In genomic region chr2:24416668-24417067, GRCm38 (mm10) we compare ENCODE assay signal across 9 mouse cellular contexts. TPM values are rescaled to one million over a fixed set of nuclear protein-coding genes. Genes with fewer than 3 reads are reported as not detected.
A peak's percentile ranks its signal among the peaks of the same experiment; 100 is the strongest.
DNase-seq lines count a peak whose midpoint lies in the region; ATAC-seq lines count a peak whose summit lies in the region.
"Had no signal": no experiment of that assay in that cellular context is flagged by ENCODE, and none has a peak within 500 bp of the region (broad histone marks: within the 10 kb centered on the region; RNA-seq: fewer than 3 reads in every experiment).

No protein-coding gene starts in this region.

- H3K4me3 ChIP-seq in forebrain, embryonic 14.5 days (ENCODE audit: low read depth, low read length): no peak overlapping the region
- H3K4me3 ChIP-seq in forebrain, embryonic 12.5 days (replicated peaks): no peak overlapping the region
- H3K4me3 ChIP-seq in embryonic facial prominence, embryonic 12.5 days: no peak overlapping the region
- no peak overlapping the region for H3K4me3 ChIP-seq in kidney, embryonic 14.5 days (ENCODE audit: low read length)
- H3K4me3 ChIP-seq: myocyte had no signal

- peak; percentile 37; the same call in 1 of the 2 replicates for ATAC-seq in forebrain, embryonic 14.5 days
- no peak for ATAC-seq in forebrain, embryonic 12.5 days (ENCODE audit: low FRiP score)
- ATAC-seq in embryonic facial prominence, embryonic 12.5 days (ENCODE audit: insufficient number of reproducible peaks, insufficient read depth, low FRiP score, low TSS enrichment): 0 out of 2 replicates have a peak, but pooled peaks have one; percentile 56
- peak; percentile 69 for ATAC-seq in kidney, embryonic 14.5 days (ENCODE audit: low FRiP score, low TSS enrichment)
- no peak for ATAC-seq in activated CD4-positive, CD25-positive, alpha-beta regulatory T cell, adult 4 months

- peak; percentile 28 for DNase-seq in forebrain, embryonic 14.5 days (ENCODE audit: low spot score)
- peak; percentile 1 for DNase-seq in naive thymus-derived CD4-positive, alpha-beta T cell, adult 2 months (ENCODE audit: low read depth)
- no peak for DNase-seq in MN1 (ENCODE audit: low spot score)
- DNase-seq in spleen, adult 18-20 months: no peak

- no peak overlapping the region for H3K4me2 ChIP-seq in forebrain, embryonic 14.5 days (ENCODE audit: low read length)
- H3K4me2 ChIP-seq in forebrain, embryonic 12.5 days: no peak overlapping the region
- no peak overlapping the region for H3K4me2 ChIP-seq in embryonic facial prominence, embryonic 12.5 days (replicated peaks)
- no peak overlapping the region for H3K4me2 ChIP-seq in kidney, embryonic 14.5 days (replicated peaks; ENCODE audit: low read depth, low read length)

- H3K36me3 ChIP-seq in forebrain, embryonic 14.5 days (ENCODE audit: control insufficient read depth, insufficient read depth, low read length): no peaks in the 10 kb centered on the region
- H3K36me3 ChIP-seq in forebrain, embryonic 12.5 days (replicated peaks): no peaks in the 10 kb centered on the region
- no peaks in the 10 kb centered on the region for H3K36me3 ChIP-seq in embryonic facial prominence, embryonic 12.5 days
- H3K36me3 ChIP-seq in kidney, embryonic 14.5 days (ENCODE audit: control insufficient read depth, insufficient read depth, low read length): no peaks in the 10 kb centered on the region

- no peaks in the 10 kb centered on the region for H3K9me3 ChIP-seq in forebrain, embryonic 14.5 days (replicated peaks; ENCODE audit: control insufficient read depth, low read length)
- H3K9me3 ChIP-seq in forebrain, embryonic 12.5 days: no peaks in the 10 kb centered on the region
- no peaks in the 10 kb centered on the region for H3K9me3 ChIP-seq in embryonic facial prominence, embryonic 12.5 days
- no peaks in the 10 kb centered on the region for H3K9me3 ChIP-seq in kidney, embryonic 14.5 days (ENCODE audit: control insufficient read depth, low read length)

- no peaks in the 10 kb centered on the region for H3K4me1 ChIP-seq in forebrain, embryonic 14.5 days (ENCODE audit: control insufficient read depth, insufficient read depth, low read length)
- peaks cover 12% of the 10 kb centered on the region for H3K4me1 ChIP-seq in forebrain, embryonic 12.5 days
- H3K4me1 ChIP-seq in embryonic facial prominence, embryonic 12.5 days: peaks cover 11% of the 10 kb centered on the region
- peaks cover 52% of the 10 kb centered on the region for H3K4me1 ChIP-seq in kidney, embryonic 14.5 days (ENCODE audit: control insufficient read depth, insufficient read depth, low read length)

- H3K27ac ChIP-seq in forebrain, embryonic 14.5 days (ENCODE audit: low read depth, low read length): no peak overlapping the region
- no peak overlapping the region for H3K27ac ChIP-seq in forebrain, embryonic 12.5 days
- H3K27ac ChIP-seq in embryonic facial prominence, embryonic 12.5 days: no peak overlapping the region
- H3K27ac ChIP-seq in kidney, embryonic 14.5 days (ENCODE audit: low read depth, low read length): peak overlapping the region; percentile 78

- no peak overlapping the region for H3K9ac ChIP-seq in forebrain, embryonic 14.5 days (ENCODE audit: low read length)
- no peak overlapping the region for H3K9ac ChIP-seq in forebrain, embryonic 12.5 days
- H3K9ac ChIP-seq in embryonic facial prominence, embryonic 12.5 days: no peak overlapping the region
- no peak overlapping the region for H3K9ac ChIP-seq in kidney, embryonic 14.5 days (ENCODE audit: low read depth, low read length)

- 1% methylated on average over 9 of the region's 9 CpGs for WGBS in forebrain, embryonic 14.5 days
- 9% methylated on average over 9 of the region's 9 CpGs for WGBS in forebrain, embryonic 12.5 days
- WGBS in embryonic facial prominence, embryonic 12.5 days: 9% methylated on average over 9 of the region's 9 CpGs
- under 1% methylated on average over 9 of the region's 9 CpGs for WGBS in kidney, embryonic 14.5 days

- no peaks in the 10 kb centered on the region for H3K27me3 ChIP-seq in forebrain, embryonic 14.5 days (replicated peaks; ENCODE audit: control insufficient read depth, insufficient read depth, low read length)
- H3K27me3 ChIP-seq in forebrain, embryonic 12.5 days: peaks cover 25% of the 10 kb centered on the region
- no peaks in the 10 kb centered on the region for H3K27me3 ChIP-seq in embryonic facial prominence, embryonic 12.5 days
- H3K27me3 ChIP-seq in kidney, embryonic 14.5 days (ENCODE audit: control insufficient read depth, insufficient read depth, low read length): no peaks in the 10 kb centered on the region

RNA-seq across cellular contexts. Expression of gene Psd4, which starts 49.3 kb away (rescaled TPM):
- 0.39 and 0.84 TPM in 2 replicates for polyA plus RNA-seq in forebrain, embryonic 14.5 days (2014; fragmentation: Nextera tagmentation; extraction: Ambion mirVana)
- 0.29 and 1.0 TPM in 2 replicates for polyA plus RNA-seq in forebrain, embryonic 12.5 days (2016; fragmentation: Nextera tagmentation; extraction: Ambion mirVana)
- 0.93 and 2.1 TPM in 2 replicates for polyA plus RNA-seq in embryonic facial prominence, embryonic 12.5 days (2016; fragmentation: Nextera tagmentation; extraction: Ambion mirVana)
- 1.1 and 4.6 TPM in 2 replicates for polyA plus RNA-seq in kidney, embryonic 14.5 days (2014; fragmentation: Nextera tagmentation; extraction: Ambion mirVana)
- polyA plus RNA-seq in activated CD4-positive, CD25-positive, alpha-beta regulatory T cell, adult 4 months (2017; shearing (Covaris generic)): 10 to 100 TPM; 65.6 to 75.6 TPM
- polyA plus RNA-seq: myocyte had no signal

RNA-seq across cellular contexts. Expression of gene Pax8, which starts 58.7 kb away (rescaled TPM):
- polyA plus RNA-seq in forebrain, embryonic 14.5 days (2014; fragmentation: Nextera tagmentation; extraction: Ambion mirVana): not detected in 2 replicates
- 0.20 and 0.24 TPM in 2 replicates for polyA plus RNA-seq in forebrain, embryonic 12.5 days (2016; fragmentation: Nextera tagmentation; extraction: Ambion mirVana)
- polyA plus RNA-seq in embryonic facial prominence, embryonic 12.5 days (2016; fragmentation: Nextera tagmentation; extraction: Ambion mirVana): 0.27 and 0.29 TPM in 2 replicates
- 89.8 and 140 TPM in 2 replicates for polyA plus RNA-seq in kidney, embryonic 14.5 days (2014; fragmentation: Nextera tagmentation; extraction: Ambion mirVana)
- polyA plus RNA-seq in activated CD4-positive, CD25-positive, alpha-beta regulatory T cell, adult 4 months (2017; shearing (Covaris generic)): not detected
- polyA plus RNA-seq: myocyte had no signal

Comparison
In these comparisons a context has a peak if more than half of its experiments do, and no peak if none do; other contexts are left out.
1. ATAC-seq: peak in forebrain, embryonic 14.5 days (single experiment), embryonic facial prominence, embryonic 12.5 days (single experiment) and kidney, embryonic 14.5 days (single experiment); none in forebrain, embryonic 12.5 days (single experiment) and activated CD4-positive, CD25-positive, alpha-beta regulatory T cell, adult 4 months (single experiment).
2. DNase-seq: peak in forebrain, embryonic 14.5 days (single experiment) and naive thymus-derived CD4-positive, alpha-beta T cell, adult 2 months (single experiment); none in MN1 (single experiment) and spleen, adult 18-20 months (0 of 2).
3. RNA of gene Psd4, which starts 49.3 kb away (polyA plus RNA-seq): 65.6 to 75.6 TPM in activated CD4-positive, CD25-positive, alpha-beta regulatory T cell, adult 4 months; 1.1 to 4.6 TPM in kidney, embryonic 14.5 days, 0.93 to 2.1 TPM in embryonic facial prominence, embryonic 12.5 days, 0.39 to 0.84 TPM in forebrain, embryonic 14.5 days and 0.29 to 1.0 TPM in forebrain, embryonic 12.5 days; every median in the first group is over 10 times any median in the second.
4. RNA of gene Pax8, which starts 58.7 kb away (polyA plus RNA-seq): 89.8 to 140 TPM in kidney, embryonic 14.5 days; 0.27 to 0.29 TPM in embryonic facial prominence, embryonic 12.5 days, 0.20 to 0.24 TPM in forebrain, embryonic 12.5 days, not detected in forebrain, embryonic 14.5 days and not detected in activated CD4-positive, CD25-positive, alpha-beta regulatory T cell, adult 4 months; every median in the first group is over 10 times any median in the second.